Mouse (Mus musculus): ENCODE measurements around the gene Prr7.

Gene Prr7

GRCm38 (mm10) chr13:55448131-55448530 is 15.9 kb upstream of the Prr7 start:
- in situ Hi-C loops (cut with MboI, MseI) = no loop called here

- in situ Hi-C loops (cut with MboI, MseI) = no loop called here
Measured at GRCm38 (mm10) chr13:55449205-55449604, 14.9 kb upstream of the Prr7 start.

- in situ Hi-C loops (cut with MboI, MseI) = loop anchor here (5.0 kb wide), 1 partner anchor 33 kb away; the partner anchor contains the start of gene Pfn3
Measured at GRCm38 (mm10) chr13:55449679-55450441, 14.2 kb upstream of the Prr7 start.

GRCm38 (mm10) chr13:55450511-55450980 is 13.5 kb upstream of the Prr7 start:
- in situ Hi-C loops (cut with MboI, MseI) = loop anchor here (5.0 kb wide), 1 partner anchor 33 kb away; the partner anchor contains the start of gene Pfn3

- in situ Hi-C loops (cut with MboI, MseI) = loop anchor here (5.0 kb wide), 1 partner anchor 34 kb away; the partner anchor contains the start of gene Pfn3
Measured at GRCm38 (mm10) chr13:55451296-55451695, 12.8 kb upstream of the Prr7 start.

- in situ Hi-C loops (cut with MboI, MseI) = loop anchor here (5.0 kb wide), 1 partner anchor 35 kb away; the partner anchor contains the start of gene Pfn3
Measured at GRCm38 (mm10) chr13:55451785-55452549, 12.1 kb upstream of the Prr7 start.

GRCm38 (mm10) chr13:55462965-55463364 is 1.1 kb upstream of the Prr7 start:
- in situ Hi-C loops (cut with MboI, MseI) = no loop called here

GRCm38 (mm10) chr13:55463399-55464026 is 554 bp upstream of the Prr7 start:
- in situ Hi-C loops (cut with MboI, MseI) = no loop called here

GRCm38 (mm10) chr13:55465184-55465583 is 1.1 kb downstream of the Prr7 start:
- in situ Hi-C loops (cut with MboI, MseI) = no loop called here

GRCm38 (mm10) chr13:55465830-55466440 is 1.9 kb downstream of the Prr7 start:
- in situ Hi-C loops (cut with MboI, MseI) = no loop called here

GRCm38 (mm10) chr13:55468851-55469560 is 4.9 kb downstream of the Prr7 start:
- in situ Hi-C loops (cut with MboI, MseI) = no loop called here

GRCm38 (mm10) chr13:55470372-55470771 is 6.3 kb downstream of the Prr7 start:
- in situ Hi-C loops (cut with MboI, MseI) = no loop called here

- in situ Hi-C loops (cut with MboI, MseI) = no loop called here
Measured at GRCm38 (mm10) chr13:55471156-55471818, 7.2 kb downstream of the Prr7 start.

- in situ Hi-C loops (cut with MboI, MseI) = no loop called here
Measured at GRCm38 (mm10) chr13:55471819-55472131, 7.7 kb downstream of the Prr7 start.

GRCm38 (mm10) chr13:55472132-55473022 is 8.3 kb downstream of the Prr7 start:
- in situ Hi-C loops (cut with MboI, MseI) = no loop called here

- in situ Hi-C loops (cut with MboI, MseI) = no loop called here
Measured at GRCm38 (mm10) chr13:55473076-55473831, 9.2 kb downstream of the Prr7 start.

GRCm38 (mm10) chr13:55473961-55474360 is 9.9 kb downstream of the Prr7 start:
- in situ Hi-C loops (cut with MboI, MseI) = no loop called here

GRCm38 (mm10) chr13:55474621-55475069 is 10.6 kb downstream of the Prr7 start:
- in situ Hi-C loops (cut with MboI, MseI) = loop anchor here (5.0 kb wide), 1 partner anchor 38 kb away; the partner anchor contains the start of gene Pdlim7
